ENCODE assay signal across 22 mouse cellular contexts in genomic region chr4:139389557-139389956, GRCm38 (mm10).
"Had no signal": no experiment of that assay in that cellular context is flagged by ENCODE, and none has a peak within 500 bp of the region (broad histone marks: within the 10 kb centered on the region; RNA-seq: fewer than 3 reads in every experiment).

No protein-coding gene starts in this region.

- H3K4me1 ChIP-seq: hindbrain, embryonic 10.5 days; limb, embryonic 10.5 days; limb, embryonic 12.5 days had no signal

- H3K4me2 ChIP-seq: heart, embryonic 12.5 days; hindbrain, embryonic 12.5 days; hindbrain, embryonic 14.5 days; intestine, embryonic 15.5 days; limb, embryonic 12.5 days; liver, embryonic 11.5 days had no signal

- H3K9me3 ChIP-seq: heart, embryonic 10.5 days; heart, embryonic 12.5 days; hindbrain, embryonic 10.5 days; hindbrain, embryonic 12.5 days; intestine, embryonic 15.5 days; limb, embryonic 10.5 days; limb, embryonic 12.5 days had no signal

- H3K4me3 ChIP-seq: gastrocnemius, adult 2 months; heart, embryonic 10.5 days; heart, embryonic 12.5 days; hindbrain, embryonic 10.5 days; hindbrain, embryonic 12.5 days; intestine, embryonic 15.5 days; layer of hippocampus, adult 2 months; left cerebral cortex, adult 2 months; limb, embryonic 10.5 days; limb, embryonic 12.5 days had no signal

- H3K27me3 ChIP-seq: hindbrain, embryonic 12.5 days; intestine, embryonic 15.5 days; limb, embryonic 12.5 days had no signal

- ATAC-seq: hindbrain, embryonic 16.5 days; inflammation-experienced regulatory T-cells, adult 6 months; intestine, embryonic 15.5 days; intestine, postnatal 0 days had no signal

- DNase-seq: gastrocnemius, adult 2 months; gastrocnemius, postnatal 10 days; gastrocnemius, postnatal 25 days; heart, adult 18-20 months; heart, postnatal 10 days; heart, postnatal 4 days; kidney, postnatal 4 days had no signal

- H3K27ac ChIP-seq: gastrocnemius, adult 2 months; heart, embryonic 10.5 days; hindbrain, embryonic 10.5 days; hindbrain, embryonic 12.5 days; hindbrain, embryonic 14.5 days; intestine, embryonic 15.5 days; layer of hippocampus, adult 2 months; left cerebral cortex, adult 2 months; limb, embryonic 10.5 days; limb, embryonic 12.5 days; liver, embryonic 14.5 days had no signal

- H3K9ac ChIP-seq: heart, embryonic 12.5 days; hindbrain, embryonic 12.5 days; hindbrain, embryonic 14.5 days; intestine, embryonic 15.5 days; limb, embryonic 12.5 days; liver, embryonic 14.5 days had no signal
